Mouse (Mus musculus): ENCODE data around the gene Ubxn11. TPM values are rescaled to one million over a fixed set of nuclear protein-coding genes. Genes with fewer than 3 reads are reported as not detected.
A peak's percentile ranks its signal among the peaks of the same experiment; 100 is the strongest.

Ubxn11 gene
- polyA plus RNA-seq, 2 experiments = 1.4 to 2.0 TPM

DNA sequence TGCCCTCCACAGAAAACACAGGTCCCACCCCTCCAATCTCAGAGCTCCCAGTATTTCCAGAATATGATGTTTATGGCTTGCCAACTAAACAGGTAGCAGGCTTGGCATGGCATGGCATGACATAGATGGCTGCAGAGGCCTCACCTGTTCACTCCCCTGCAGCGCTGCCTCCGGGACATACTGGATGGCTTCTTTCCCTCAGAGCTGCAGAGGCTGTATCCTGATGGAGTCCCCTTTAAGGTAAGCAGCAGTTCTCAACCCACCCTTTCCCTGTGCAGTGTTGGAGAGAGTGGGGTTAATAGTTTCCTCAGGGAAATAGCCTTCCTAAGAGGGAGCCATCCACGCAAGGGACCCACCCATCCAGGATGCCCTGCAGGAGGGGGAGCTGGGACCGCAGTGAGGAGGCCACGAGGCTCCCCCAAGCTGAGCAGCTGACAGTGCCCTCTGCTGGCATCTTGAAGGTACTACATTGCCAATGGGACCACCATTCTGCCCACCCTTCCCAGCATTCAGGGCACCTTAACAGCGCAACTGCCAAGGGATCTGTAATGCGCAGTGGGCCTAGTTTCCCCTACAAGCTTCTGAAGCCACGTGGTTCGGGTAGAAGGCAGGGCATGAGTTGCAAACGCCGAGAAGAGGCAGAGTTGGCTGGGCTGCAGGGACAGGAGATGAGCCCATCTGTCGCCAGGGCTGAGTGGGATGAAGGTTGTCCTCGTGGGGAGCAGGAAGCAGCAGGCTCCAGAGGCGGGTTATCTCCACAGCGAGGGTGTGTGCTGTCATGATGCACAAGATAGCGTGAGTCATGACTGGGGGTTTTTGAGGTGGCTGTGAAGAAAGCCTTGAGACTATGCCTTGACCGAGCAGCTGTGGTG is 21.5 kb downstream of the Ubxn11 start:
- Histone ChIP-seq H3K9me3 (ENCODE audit: control insufficient read depth, low read length) (no peaks in the 10 kb centered on the region), H3K4me3 (ENCODE audit: insufficient read depth in 1 of 2, low read depth in 2 of 2, low read length in 2 of 2) (no peak overlapping the region), H3K27ac (no peak overlapping the region), H3K27me3 (ENCODE audit: control insufficient read depth, insufficient read depth, low read length) (no peaks in the 10 kb centered on the region), H3K9ac (replicated peaks) (no peak overlapping the region), H3K4me2 (ENCODE audit: low read depth) (peak overlapping the region; percentile 34; the same call in 1 of the 2 replicates), H3K36me3 (replicated peaks; ENCODE audit: control insufficient read depth, insufficient read depth, low read depth) (no peaks in the 10 kb centered on the region), H3K4me1 (replicated peaks; ENCODE audit: control insufficient read depth in 2 of 2, insufficient read depth in 2 of 2, low read length in 1 of 2) (peaks cover 0 to 17% of the 10 kb centered on the region in 2 experiments; a peak in 2 of 4 replicates)
- ATAC-seq (ENCODE audit: insufficient read depth) = peak; percentile 13; the same call in 1 of the 2 replicates
- 9% methylated on average over 17 of the region's 17 CpGs for WGBS (ENCODE audit: insufficient replicate concordance)
- TF ChIP-seq EP300 (IDR thresholded peaks at IDR 0.05; ENCODE audit: low read depth) (no peak), CTCF (IDR thresholded peaks at IDR 0.05; ENCODE audit: low read depth) (peak; percentile 98)
- peak in 1 of 3 experiments; percentile 41 for DNase-seq (ENCODE audit: low read depth in 3 of 3, low spot score in 3 of 3)

DNA sequence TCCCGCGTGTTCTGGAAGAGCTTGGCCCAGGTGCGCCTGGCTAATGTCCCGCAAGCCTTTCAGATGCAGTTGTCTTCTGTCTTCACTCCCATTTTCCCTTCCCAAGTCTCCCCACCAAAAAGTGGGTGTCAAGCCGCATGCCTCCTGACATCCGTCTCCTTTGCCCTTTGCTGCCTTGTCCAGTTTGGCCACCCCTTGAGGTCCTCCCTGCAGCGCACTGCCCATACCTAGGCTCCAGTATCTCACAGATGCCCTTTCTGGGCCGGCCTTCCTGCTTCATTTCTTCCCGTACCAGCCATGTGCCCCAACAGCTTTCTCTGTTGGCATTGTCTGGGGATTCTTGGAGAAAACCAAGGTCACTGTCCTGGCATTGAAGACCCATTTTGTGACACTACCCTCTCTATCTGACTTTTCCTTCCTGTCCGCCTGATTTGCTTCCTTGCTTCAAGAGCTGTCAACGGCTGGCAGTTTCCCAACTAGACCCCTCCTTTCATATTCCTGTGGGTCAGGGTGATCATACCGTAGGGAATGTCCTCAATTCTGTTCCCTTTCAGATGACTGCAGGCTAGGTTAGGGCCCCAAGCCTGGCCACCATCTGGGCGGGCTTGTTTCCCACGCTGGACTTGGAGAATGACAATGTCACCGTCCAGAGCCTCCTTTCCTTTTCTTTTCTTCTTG is 23.2 kb downstream of the Ubxn11 start:
- no peaks in the 10 kb centered on the region for H3K27me3 ChIP-seq (ENCODE audit: control insufficient read depth, insufficient read depth, low read length)
- DNase-seq (ENCODE audit: low read depth in 3 of 3, low spot score in 3 of 3) = no peak
- H3K4me2 ChIP-seq (ENCODE audit: low read depth) = no peak overlapping the region
- H3K4me1 ChIP-seq (replicated peaks; ENCODE audit: control insufficient read depth in 2 of 2, insufficient read depth in 2 of 2, low read length in 1 of 2) = peaks cover 5 to 25% of the 10 kb centered on the region in 2 experiments
- TF ChIP-seq CTCF (IDR thresholded peaks at IDR 0.05; ENCODE audit: low read depth) (no peak), EP300 (IDR thresholded peaks at IDR 0.05; ENCODE audit: low read depth) (no peak)
- H3K36me3 ChIP-seq (replicated peaks; ENCODE audit: control insufficient read depth, insufficient read depth, low read depth) = no peaks in the 10 kb centered on the region
- 76% methylated on average over 15 of the region's 15 CpGs for WGBS (ENCODE audit: insufficient replicate concordance)
- no peak overlapping the region for H3K27ac ChIP-seq
- no peak for ATAC-seq (ENCODE audit: insufficient read depth)
- no peak overlapping the region for H3K9ac ChIP-seq (replicated peaks)
- H3K4me3 ChIP-seq (ENCODE audit: insufficient read depth in 1 of 2, low read depth in 2 of 2, low read length in 2 of 2) = no peak overlapping the region
- H3K9me3 ChIP-seq (ENCODE audit: control insufficient read depth, low read length) = no peaks in the 10 kb centered on the region

DNA sequence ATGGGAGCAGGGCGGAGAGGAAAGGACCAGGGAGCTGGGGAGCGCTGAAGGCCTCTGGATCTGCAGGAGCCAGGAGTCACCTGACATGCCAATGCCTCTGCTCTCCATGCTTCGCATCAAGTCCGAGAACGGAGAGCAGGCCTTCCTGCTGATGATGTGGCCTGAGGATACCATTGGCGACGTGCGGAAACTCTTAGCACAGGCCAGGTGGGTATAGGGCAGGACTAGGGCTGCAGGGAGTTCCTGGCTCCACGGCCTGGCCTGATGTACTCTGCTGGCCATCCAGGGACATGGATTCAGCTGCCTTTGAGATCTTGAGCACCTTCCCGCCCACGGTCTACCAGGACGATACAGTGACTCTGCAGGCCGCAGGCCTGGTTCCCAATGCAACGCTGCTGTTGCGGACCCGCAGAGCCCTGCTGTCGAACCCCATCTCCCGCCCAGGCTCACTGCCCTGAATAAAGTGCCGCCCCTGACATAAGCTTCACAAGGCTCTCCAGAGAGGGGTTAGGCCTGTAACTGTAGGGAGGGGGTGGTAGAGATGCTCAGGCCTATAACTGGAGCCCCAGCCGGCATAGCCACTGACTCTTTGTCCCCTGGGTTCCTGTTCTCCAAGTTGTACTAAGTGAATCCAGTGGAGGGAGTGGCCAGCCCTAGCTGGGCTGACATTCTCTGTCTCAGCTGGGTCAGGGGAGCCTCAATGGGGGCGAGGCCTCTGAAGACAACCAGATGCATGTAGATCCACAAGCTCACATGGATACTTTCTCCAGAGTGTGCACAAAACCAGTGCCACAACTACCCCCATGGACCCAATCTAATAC is 24.1 kb downstream of the Ubxn11 start:
- no peak overlapping the region for H3K9ac ChIP-seq (replicated peaks)
- H3K27ac ChIP-seq = no peak overlapping the region
- WGBS (ENCODE audit: insufficient replicate concordance) = 80% methylated on average over 21 of the region's 21 CpGs
- no peak overlapping the region for H3K4me3 ChIP-seq (ENCODE audit: insufficient read depth in 1 of 2, low read depth in 2 of 2, low read length in 2 of 2)
- peaks cover 5 to 22% of the 10 kb centered on the region in 2 experiments for H3K4me1 ChIP-seq (replicated peaks; ENCODE audit: control insufficient read depth in 2 of 2, insufficient read depth in 2 of 2, low read length in 1 of 2)
- no peak for ATAC-seq (ENCODE audit: insufficient read depth)
- TF ChIP-seq EP300 (IDR thresholded peaks at IDR 0.05; ENCODE audit: low read depth) (no peak), CTCF (IDR thresholded peaks at IDR 0.05; ENCODE audit: low read depth) (no peak)
- H3K9me3 ChIP-seq (ENCODE audit: control insufficient read depth, low read length) = no peaks in the 10 kb centered on the region
- DNase-seq (ENCODE audit: low read depth in 3 of 3, low spot score in 3 of 3) = no peak
- H3K27me3 ChIP-seq (ENCODE audit: control insufficient read depth, insufficient read depth, low read length) = no peaks in the 10 kb centered on the region
- H3K36me3 ChIP-seq (replicated peaks; ENCODE audit: control insufficient read depth, insufficient read depth, low read depth) = peaks cover 6% of the 10 kb centered on the region; the same call in 1 of the 2 replicates
- H3K4me2 ChIP-seq (ENCODE audit: low read depth) = no peak overlapping the region

DNA sequence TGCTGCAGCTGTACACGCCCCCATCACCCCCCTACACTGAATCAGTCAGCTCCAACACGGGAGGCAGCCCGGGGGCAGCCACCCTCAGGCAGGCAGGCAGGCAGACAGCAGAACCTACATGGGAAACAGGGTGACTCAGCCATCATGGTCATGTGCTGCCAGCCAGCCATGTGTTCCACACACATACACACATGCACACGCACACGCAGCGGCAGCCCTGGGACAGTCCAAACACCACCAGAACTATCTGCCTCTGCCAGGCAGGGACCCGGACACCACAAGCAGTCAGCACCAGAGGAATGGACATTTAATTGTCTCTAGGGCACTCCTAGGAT is 24.7 kb downstream of the Ubxn11 start:
- Histone ChIP-seq H3K4me1 (replicated peaks; ENCODE audit: control insufficient read depth in 2 of 2, insufficient read depth in 2 of 2, low read length in 1 of 2) (peaks cover 5 to 22% of the 10 kb centered on the region in 2 experiments), H3K36me3 (replicated peaks; ENCODE audit: control insufficient read depth, insufficient read depth, low read depth) (peaks cover 7% of the 10 kb centered on the region), H3K27ac (no peak overlapping the region), H3K9ac (replicated peaks) (no peak overlapping the region), H3K4me2 (ENCODE audit: low read depth) (no peak overlapping the region; the same call in 1 of the 2 replicates), H3K4me3 (ENCODE audit: insufficient read depth in 1 of 2, low read depth in 2 of 2, low read length in 2 of 2) (no peak overlapping the region), H3K9me3 (ENCODE audit: control insufficient read depth, low read length) (no peaks in the 10 kb centered on the region), H3K27me3 (ENCODE audit: control insufficient read depth, insufficient read depth, low read length) (no peaks in the 10 kb centered on the region)
- WGBS (ENCODE audit: insufficient replicate concordance) = 58% methylated on average over 7 of the region's 7 CpGs
- no peak for DNase-seq (ENCODE audit: low read depth in 3 of 3, low spot score in 3 of 3)
- no peak for ATAC-seq (ENCODE audit: insufficient read depth)
- TF ChIP-seq EP300 (IDR thresholded peaks at IDR 0.05; ENCODE audit: low read depth) (no peak), CTCF (IDR thresholded peaks at IDR 0.05; ENCODE audit: low read depth) (no peak)
